Mouse (Mus musculus): ENCODE data around the gene Tmem170.

DNA sequence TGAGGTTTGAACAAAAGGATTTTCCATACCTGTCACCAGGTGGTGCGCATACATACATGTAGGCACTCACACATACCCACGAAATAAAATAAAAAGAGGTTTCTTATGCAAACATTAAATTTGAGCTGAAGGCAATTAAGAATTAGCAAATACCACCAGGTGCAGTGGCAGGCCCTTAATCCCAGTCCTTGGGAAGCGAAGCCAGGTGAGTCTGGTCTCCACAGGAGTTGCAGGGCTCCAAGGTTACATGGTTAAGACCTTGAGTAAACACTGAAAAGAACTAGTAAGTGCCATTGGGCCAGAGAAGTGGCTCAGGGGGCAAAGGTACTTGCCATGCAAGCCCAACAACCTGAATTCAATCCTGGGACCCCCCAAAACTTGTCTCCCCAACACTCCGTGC lies 7.1 kb upstream of the Tmem170 start:
- TF ChIP-seq POLR2A (IDR thresholded peaks at IDR 0.05; ENCODE audit: extremely low read depth, insufficient read depth, low read length) (no peak), CTCF (IDR thresholded peaks at IDR 0.05; ENCODE audit: low read depth, low read length) (no peak)
